Mouse (Mus musculus): Measurements from ENCODE around the gene Cdc27. TPM values are rescaled to one million over a fixed set of nuclear protein-coding genes. Genes with fewer than 3 reads are reported as not detected.

The Cdc27 gene
- polyA plus RNA-seq, 1 experiment from 2014 or later = 53.3 TPM

DNA sequence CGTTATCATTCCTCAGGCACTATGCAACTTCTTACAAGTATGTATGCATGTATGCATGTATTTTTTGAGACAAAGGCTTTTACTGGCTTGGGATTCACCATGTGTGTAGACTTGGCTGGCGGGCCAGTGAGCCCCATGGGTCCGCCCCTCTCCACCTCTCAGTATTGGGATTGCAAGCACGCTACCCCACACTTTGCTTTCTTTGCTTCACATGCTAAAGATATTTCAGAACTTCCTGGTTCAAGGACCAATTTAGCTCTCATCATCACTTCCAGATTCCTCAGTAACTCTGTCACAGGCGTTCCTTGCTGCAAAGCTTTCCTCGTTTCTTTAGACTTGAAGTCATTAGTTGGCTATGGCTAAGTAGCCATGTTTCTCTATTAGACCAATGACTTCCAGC lies 15.7 kb upstream of the Cdc27 start:
- H3K9ac ChIP-seq (replicated peaks; ENCODE audit: low read depth, low read length) = no peak overlapping the region
- no peak overlapping the region for H3K4me2 ChIP-seq (replicated peaks; ENCODE audit: low read depth, low read length)
- H3K4me3 ChIP-seq (ENCODE audit: low read depth, low read length) = no peak overlapping the region
- no peaks in the 10 kb centered on the region for H3K27me3 ChIP-seq (ENCODE audit: control insufficient read depth, insufficient read depth, low read length)
- H3K27ac ChIP-seq (ENCODE audit: low read length) = no peak overlapping the region
- no peaks in the 10 kb centered on the region for H3K4me1 ChIP-seq (ENCODE audit: control insufficient read depth, insufficient read depth, low read length)
- ATAC-seq (ENCODE audit: insufficient number of reproducible peaks, insufficient read depth, low FRiP score, low read depth) = no peak
- H3K9me3 ChIP-seq (ENCODE audit: control insufficient read depth, low read depth, low read length) = no peaks in the 10 kb centered on the region
- 90% methylated on average over 6 of the region's 6 CpGs for WGBS
- H3K36me3 ChIP-seq (ENCODE audit: control insufficient read depth, insufficient read depth, low read length) = no peaks in the 10 kb centered on the region

- no peaks in the 10 kb centered on the region for H3K36me3 ChIP-seq (ENCODE audit: control insufficient read depth, insufficient read depth, low read length)
- 77% methylated on average over 9 of the region's 9 CpGs for WGBS
Measured at GRCm38 (mm10) chr11:104565172-104565571, 14.8 kb upstream of the Cdc27 start.

DNA sequence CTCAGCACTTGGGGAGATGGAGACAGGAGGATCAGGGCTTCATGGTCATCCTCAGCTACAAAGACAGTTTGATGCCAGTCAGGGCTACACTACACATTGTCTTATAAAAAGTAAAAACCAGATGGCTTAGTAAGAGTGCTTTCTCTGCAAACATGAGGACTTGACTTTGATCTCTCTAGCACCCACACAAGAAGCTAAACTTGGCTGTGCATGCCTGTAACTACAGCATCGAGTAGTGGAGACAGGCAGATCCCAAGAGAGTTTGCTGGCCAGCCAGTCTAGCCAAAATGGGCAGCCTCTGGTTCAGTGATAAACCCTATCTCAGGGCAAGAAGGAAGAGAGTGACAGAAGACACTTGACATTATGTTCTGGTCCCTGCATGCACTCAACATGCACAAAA lies 13.1 kb upstream of the Cdc27 start:
- 79% methylated on average over 1 of the region's 1 CpGs for WGBS
- Histone ChIP-seq H3K9ac (replicated peaks; ENCODE audit: low read depth, low read length) (no peak overlapping the region), H3K27me3 (ENCODE audit: control insufficient read depth, insufficient read depth, low read length) (no peaks in the 10 kb centered on the region), H3K9me3 (ENCODE audit: control insufficient read depth, low read depth, low read length) (no peaks in the 10 kb centered on the region), H3K4me2 (replicated peaks; ENCODE audit: low read depth, low read length) (no peak overlapping the region), H3K4me3 (ENCODE audit: low read depth, low read length) (no peak overlapping the region), H3K36me3 (ENCODE audit: control insufficient read depth, insufficient read depth, low read length) (no peaks in the 10 kb centered on the region), H3K4me1 (ENCODE audit: control insufficient read depth, insufficient read depth, low read length) (no peaks in the 10 kb centered on the region), H3K27ac (ENCODE audit: low read length) (no peak overlapping the region)
- ATAC-seq (ENCODE audit: insufficient number of reproducible peaks, insufficient read depth, low FRiP score, low read depth) = no peak

More at GRCm38 (mm10) chr11:104565172-104565571, 14.8 kb upstream of the Cdc27 start:
- no peak for ATAC-seq (ENCODE audit: insufficient number of reproducible peaks, insufficient read depth, low FRiP score, low read depth)
- Histone ChIP-seq H3K4me2 (replicated peaks; ENCODE audit: low read depth, low read length) (no peak overlapping the region), H3K4me3 (ENCODE audit: low read depth, low read length) (no peak overlapping the region), H3K27ac (ENCODE audit: low read length) (no peak overlapping the region), H3K27me3 (ENCODE audit: control insufficient read depth, insufficient read depth, low read length) (no peaks in the 10 kb centered on the region), H3K9me3 (ENCODE audit: control insufficient read depth, low read depth, low read length) (no peaks in the 10 kb centered on the region), H3K9ac (replicated peaks; ENCODE audit: low read depth, low read length) (no peak overlapping the region), H3K4me1 (ENCODE audit: control insufficient read depth, insufficient read depth, low read length) (no peaks in the 10 kb centered on the region)

DNA sequence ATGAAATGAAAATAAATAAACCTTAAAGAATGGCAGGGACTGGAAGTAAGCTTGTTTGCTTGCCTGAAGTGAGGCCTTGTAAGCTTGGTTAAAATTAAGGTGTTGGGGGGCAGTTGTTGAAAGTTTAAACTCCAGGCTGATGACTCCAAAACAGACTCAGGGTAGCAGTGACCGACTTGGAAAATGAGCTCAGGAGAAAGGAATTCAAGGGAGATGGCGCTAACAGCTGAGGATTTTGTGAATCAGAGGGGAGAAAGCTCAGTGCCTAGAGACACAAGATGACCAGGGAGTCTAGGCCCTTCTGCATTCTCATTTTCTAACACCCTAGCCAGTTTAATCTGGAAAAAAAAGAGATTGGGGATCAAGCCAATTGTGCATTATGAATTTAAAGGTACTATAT lies 10.6 kb upstream of the Cdc27 start:
- H3K4me1 ChIP-seq (ENCODE audit: control insufficient read depth, insufficient read depth, low read length) = no peaks in the 10 kb centered on the region
- no peak overlapping the region for H3K9ac ChIP-seq (replicated peaks; ENCODE audit: low read depth, low read length)
- no peak overlapping the region for H3K4me3 ChIP-seq (ENCODE audit: low read depth, low read length)
- no peaks in the 10 kb centered on the region for H3K27me3 ChIP-seq (ENCODE audit: control insufficient read depth, insufficient read depth, low read length)
- 10% methylated on average over 2 of the region's 2 CpGs for WGBS
- no peak for ATAC-seq (ENCODE audit: insufficient number of reproducible peaks, insufficient read depth, low FRiP score, low read depth)
- H3K36me3 ChIP-seq (ENCODE audit: control insufficient read depth, insufficient read depth, low read length) = no peaks in the 10 kb centered on the region
- no peak overlapping the region for H3K27ac ChIP-seq (ENCODE audit: low read length)
- H3K9me3 ChIP-seq (ENCODE audit: control insufficient read depth, low read depth, low read length) = no peaks in the 10 kb centered on the region
- no peak overlapping the region for H3K4me2 ChIP-seq (replicated peaks; ENCODE audit: low read depth, low read length)

GRCm38 (mm10) chr11:104558651-104559403 lies 8.4 kb upstream of the Cdc27 start:
- WGBS = 60% methylated on average over 4 of the region's 4 CpGs

DNA sequence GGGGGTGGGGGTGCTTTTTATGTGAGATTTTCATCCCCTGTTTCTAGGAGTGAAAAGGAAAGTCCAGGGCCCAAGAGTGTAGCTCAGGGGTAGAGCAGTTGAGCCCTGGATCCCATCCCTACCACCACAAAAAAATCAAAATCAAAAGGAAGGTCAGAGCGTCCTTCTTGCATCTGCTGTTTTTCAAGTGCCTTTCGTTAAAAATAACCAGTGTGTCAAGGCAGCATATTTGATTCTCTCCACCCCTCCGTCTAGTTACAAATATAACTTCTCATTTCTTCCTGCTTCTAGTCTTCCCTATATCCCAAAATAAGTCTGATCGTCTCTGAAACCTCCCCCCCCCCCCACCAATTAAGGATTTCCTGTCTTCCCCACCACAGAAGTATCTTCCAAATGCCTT lies 7.6 kb upstream of the Cdc27 start:
- Histone ChIP-seq H3K27me3 (ENCODE audit: control insufficient read depth, insufficient read depth, low read length) (no peaks in the 10 kb centered on the region), H3K9ac (replicated peaks; ENCODE audit: low read depth, low read length) (no peak overlapping the region), H3K4me2 (replicated peaks; ENCODE audit: low read depth, low read length) (no peak overlapping the region), H3K27ac (ENCODE audit: low read length) (no peak overlapping the region), H3K36me3 (ENCODE audit: control insufficient read depth, insufficient read depth, low read length) (no peaks in the 10 kb centered on the region), H3K9me3 (ENCODE audit: control insufficient read depth, low read depth, low read length) (no peaks in the 10 kb centered on the region), H3K4me1 (ENCODE audit: control insufficient read depth, insufficient read depth, low read length) (no peaks in the 10 kb centered on the region), H3K4me3 (ENCODE audit: low read depth, low read length) (no peak overlapping the region)
- WGBS = 64% methylated on average over 4 of the region's 4 CpGs
- ATAC-seq (ENCODE audit: insufficient number of reproducible peaks, insufficient read depth, low FRiP score, low read depth) = no peak

More at GRCm38 (mm10) chr11:104558651-104559403, 8.4 kb upstream of the Cdc27 start:
- Histone ChIP-seq H3K27ac (ENCODE audit: low read length) (no peak overlapping the region), H3K27me3 (ENCODE audit: control insufficient read depth, insufficient read depth, low read length) (no peaks in the 10 kb centered on the region), H3K9me3 (ENCODE audit: control insufficient read depth, low read depth, low read length) (no peaks in the 10 kb centered on the region), H3K4me3 (ENCODE audit: low read depth, low read length) (no peak overlapping the region), H3K9ac (replicated peaks; ENCODE audit: low read depth, low read length) (no peak overlapping the region), H3K36me3 (ENCODE audit: control insufficient read depth, insufficient read depth, low read length) (no peaks in the 10 kb centered on the region), H3K4me2 (replicated peaks; ENCODE audit: low read depth, low read length) (no peak overlapping the region), H3K4me1 (ENCODE audit: control insufficient read depth, insufficient read depth, low read length) (no peaks in the 10 kb centered on the region)
- ATAC-seq (ENCODE audit: insufficient number of reproducible peaks, insufficient read depth, low FRiP score, low read depth) = no peak

GRCm38 (mm10) chr11:104549438-104550405 lies 698 bp downstream of the Cdc27 start:
- under 1% methylated on average over 53 of the region's 53 CpGs for WGBS
- Histone ChIP-seq H3K4me3 (ENCODE audit: low read depth, low read length) (peak overlapping the region; percentile 98), H3K4me1 (ENCODE audit: control insufficient read depth, insufficient read depth, low read length) (peaks cover 7% of the 10 kb centered on the region; the same call in 1 of the 2 replicates), H3K4me2 (replicated peaks; ENCODE audit: low read depth, low read length) (peak overlapping the region; percentile 71), H3K9me3 (ENCODE audit: control insufficient read depth, low read depth, low read length) (no peaks in the 10 kb centered on the region), H3K36me3 (ENCODE audit: control insufficient read depth, insufficient read depth, low read length) (no peaks in the 10 kb centered on the region), H3K27me3 (ENCODE audit: control insufficient read depth, insufficient read depth, low read length) (no peaks in the 10 kb centered on the region), H3K9ac (replicated peaks; ENCODE audit: low read depth, low read length) (peak overlapping the region; percentile 99), H3K27ac (ENCODE audit: low read length) (peak overlapping the region; percentile 93)
- ATAC-seq (ENCODE audit: insufficient number of reproducible peaks, insufficient read depth, low FRiP score, low read depth) = peak; percentile 34

GRCm38 (mm10) chr11:104547502-104547901 lies 2.9 kb downstream of the Cdc27 start:
- 91% methylated on average over 3 of the region's 3 CpGs for whole genome bisulfite sequencing
- Histone ChIP-seq H3K9me3 (ENCODE audit: control insufficient read depth, low read depth, low read length) (no peaks in the 10 kb centered on the region), H3K4me1 (ENCODE audit: control insufficient read depth, insufficient read depth, low read length) (peaks cover 7% of the 10 kb centered on the region; the same call in 1 of the 2 replicates), H3K27me3 (ENCODE audit: control insufficient read depth, insufficient read depth, low read length) (no peaks in the 10 kb centered on the region), H3K4me2 (replicated peaks; ENCODE audit: low read depth, low read length) (no peak overlapping the region), H3K36me3 (ENCODE audit: control insufficient read depth, insufficient read depth, low read length) (no peaks in the 10 kb centered on the region), H3K9ac (replicated peaks; ENCODE audit: low read depth, low read length) (no peak overlapping the region), H3K27ac (ENCODE audit: low read length) (no peak overlapping the region), H3K4me3 (ENCODE audit: low read depth, low read length) (no peak overlapping the region)
- no peak for ATAC-seq (ENCODE audit: insufficient number of reproducible peaks, insufficient read depth, low FRiP score, low read depth)
